Mouse (Mus musculus): ENCODE results near the gene Brsk1.

Gene Brsk1

GRCm38 (mm10) chr7:4668506-4668905, 21.9 kb upstream of the Brsk1 start:
- DNase-seq (ENCODE audit: low spot score in 2 of 2): no peak

- no peak for DNase-seq (ENCODE audit: low spot score in 2 of 2)
These were observed 21.2 kb upstream of the Brsk1 start for GRCm38 (mm10) chr7:4669156-4669555.

- DNase-seq (ENCODE audit: low spot score in 2 of 2): no peak
These were observed 19.6 kb upstream of the Brsk1 start for GRCm38 (mm10) chr7:4670655-4671255.

- no peak for DNase-seq (ENCODE audit: low spot score in 2 of 2)
These were observed 18.4 kb upstream of the Brsk1 start for GRCm38 (mm10) chr7:4671956-4672355.

- peak in 1 of 2 experiments; percentile 27 for DNase-seq (ENCODE audit: low spot score in 2 of 2)
These were observed 16.2 kb upstream of the Brsk1 start for GRCm38 (mm10) chr7:4674114-4674731.

- DNase-seq (ENCODE audit: low spot score in 2 of 2): no peak
These were observed 15.2 kb upstream of the Brsk1 start for GRCm38 (mm10) chr7:4675200-4675599.

- DNase-seq (ENCODE audit: low spot score in 2 of 2): no peak
These were observed 7.1 kb upstream of the Brsk1 start for GRCm38 (mm10) chr7:4683307-4683706.

- peak in 1 of 2 experiments; percentile 40 for DNase-seq (ENCODE audit: low spot score in 2 of 2)
These were observed 6.2 kb upstream of the Brsk1 start for GRCm38 (mm10) chr7:4684203-4684602.

GRCm38 (mm10) chr7:4684632-4685417, 5.6 kb upstream of the Brsk1 start, which contains the start of gene Hspbp1:
Hspbp1 (minus strand) TSS chr7:4685068.
- DNase-seq (ENCODE audit: low spot score in 2 of 2): peak; percentile 91 to 95

- no peak for DNase-seq (ENCODE audit: low spot score in 2 of 2)
These were observed 698 bp downstream of the Brsk1 start for GRCm38 (mm10) chr7:4690951-4691653.

GRCm38 (mm10) chr7:4693004-4693403, 2.6 kb downstream of the Brsk1 start:
- DNase-seq (ENCODE audit: low spot score in 2 of 2): no peak

- DNase-seq (ENCODE audit: low spot score in 2 of 2): no peak
These were observed 11.9 kb downstream of the Brsk1 start for GRCm38 (mm10) chr7:4702334-4702733.

GRCm38 (mm10) chr7:4703195-4703594, 12.8 kb downstream of the Brsk1 start:
- DNase-seq (ENCODE audit: low spot score in 2 of 2): no peak

GRCm38 (mm10) chr7:4705098-4705497, 14.7 kb downstream of the Brsk1 start:
- DNase-seq (ENCODE audit: low spot score in 2 of 2): no peak

GRCm38 (mm10) chr7:4712594-4712993, 22.2 kb downstream of the Brsk1 start:
- DNase-seq (ENCODE audit: low spot score in 2 of 2): no peak

- DNase-seq (ENCODE audit: low spot score in 2 of 2): no peak
These were observed 26.6 kb downstream of the Brsk1 start for GRCm38 (mm10) chr7:4716955-4717354.

- DNase-seq (ENCODE audit: low spot score in 2 of 2): no peak
These were observed 28.9 kb downstream of the Brsk1 start for GRCm38 (mm10) chr7:4719276-4719675.

- peak in 1 of 2 experiments; percentile 31 for DNase-seq (ENCODE audit: low spot score in 2 of 2)
These were observed 33.1 kb downstream of the Brsk1 start for GRCm38 (mm10) chr7:4723508-4723907.

GRCm38 (mm10) chr7:4724359-4724758, 34.0 kb downstream of the Brsk1 start:
- no peak for DNase-seq (ENCODE audit: low spot score in 2 of 2)

GRCm38 (mm10) chr7:4725169-4725568, 34.8 kb downstream of the Brsk1 start, which contains the start of gene Tmem150b:
Tmem150b (minus strand) TSS chr7:4725249.
- no peak for DNase-seq (ENCODE audit: low spot score in 2 of 2)

GRCm38 (mm10) chr7:4731090-4731489, 40.7 kb downstream of the Brsk1 start:
- DNase-seq (ENCODE audit: low spot score in 2 of 2): no peak

- no peak for DNase-seq (ENCODE audit: low spot score in 2 of 2)
These were observed 42.6 kb downstream of the Brsk1 start for GRCm38 (mm10) chr7:4732968-4733392.
